Mouse (Mus musculus): ENCODE results near the gene Lpp.

Lpp gene

DNA sequence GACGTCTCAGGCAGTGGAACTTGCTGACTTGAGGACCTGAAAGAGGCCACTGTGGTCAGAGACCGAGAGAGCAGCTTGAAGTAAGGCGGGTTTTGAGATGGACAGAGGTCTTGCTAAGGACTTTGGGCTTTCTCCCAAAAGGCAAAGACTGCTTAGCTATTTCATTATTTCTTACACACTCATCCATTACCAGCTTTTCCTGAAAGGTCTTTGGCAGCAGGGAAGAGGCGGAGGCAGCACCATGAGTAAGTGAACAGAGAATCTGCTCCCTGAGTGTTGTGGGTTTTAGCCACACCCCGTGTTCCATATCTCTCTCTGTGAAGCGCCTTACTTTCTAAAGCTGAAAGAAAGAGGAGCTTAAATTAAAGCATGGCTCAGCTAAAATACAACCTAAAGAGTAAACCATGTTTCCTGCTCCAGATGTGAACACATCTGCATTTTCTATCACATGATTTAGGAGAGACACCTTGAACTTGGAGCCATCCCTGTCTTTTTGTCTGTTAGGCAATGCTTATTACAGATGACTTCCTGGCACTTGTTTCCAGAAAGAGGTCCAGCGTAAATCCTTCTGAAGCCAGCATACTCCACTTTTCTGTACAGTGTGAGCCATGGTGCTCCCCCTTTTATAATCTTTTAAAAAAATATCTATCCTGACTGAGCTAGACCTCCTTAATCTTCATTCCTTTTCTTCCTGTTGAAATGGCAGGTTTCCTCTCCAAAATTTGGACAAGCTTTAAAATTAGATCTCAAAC, 520.5 kb downstream of the Lpp start:
- in situ Hi-C loops (cut with MboI, MseI), result no loop called here

DNA sequence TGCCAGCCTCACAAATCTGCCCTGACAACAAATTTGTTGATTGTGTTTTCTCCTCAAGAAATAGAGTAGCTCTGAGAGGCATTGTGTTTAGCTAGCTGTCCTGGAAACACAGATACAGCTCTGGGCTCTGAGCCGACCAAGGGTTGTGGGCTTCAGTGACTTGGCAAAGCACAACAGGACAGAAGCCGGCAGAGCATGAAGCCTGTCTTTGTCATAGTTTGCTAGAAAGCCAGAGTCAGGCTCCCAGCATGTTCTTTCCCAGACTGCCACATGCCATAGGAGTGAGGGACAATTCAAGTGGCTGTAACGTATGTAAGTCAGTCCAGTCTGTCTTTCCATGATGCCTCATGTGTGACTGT, 521.1 kb downstream of the Lpp start:
- in situ Hi-C loops (cut with MboI, MseI), result no loop called here

- in situ Hi-C loops (cut with MboI, MseI), result no loop called here
Observed at GRCm38 (mm10) chr16:24915470-24915869, 522.2 kb downstream of the Lpp start.

DNA sequence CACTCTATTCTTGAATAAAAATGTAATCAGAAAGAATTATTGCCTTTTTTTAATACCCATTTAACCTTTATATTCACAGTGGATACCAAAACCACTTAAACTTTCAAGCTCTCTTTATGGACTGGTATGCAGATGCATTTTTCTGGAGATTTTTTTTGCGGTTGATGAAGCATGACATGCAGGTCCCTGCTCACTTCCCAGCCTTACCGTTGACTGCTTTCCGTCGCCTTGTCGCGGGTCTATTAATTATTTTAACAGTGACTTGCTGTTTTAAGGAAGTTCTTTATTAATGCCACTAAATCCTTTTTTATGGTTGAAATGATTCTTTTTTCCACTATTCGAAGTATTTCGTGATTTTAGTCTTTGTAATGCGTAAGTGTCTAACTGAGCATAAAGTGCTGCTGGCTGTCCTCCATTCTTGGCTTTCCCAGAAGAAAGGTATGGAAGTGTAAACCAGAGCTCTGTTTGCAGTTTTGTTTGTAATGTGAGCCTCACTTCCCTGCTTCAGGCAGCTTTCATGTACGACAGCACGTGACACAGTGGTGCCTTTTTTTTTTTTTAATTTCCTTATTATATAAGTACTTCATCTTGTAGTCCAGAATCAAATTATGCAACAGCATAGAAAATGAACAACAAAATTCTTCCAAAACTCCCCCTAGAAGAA, 526.2 kb downstream of the Lpp start:
- in situ Hi-C loops (cut with MboI, MseI), result no loop called here

DNA sequence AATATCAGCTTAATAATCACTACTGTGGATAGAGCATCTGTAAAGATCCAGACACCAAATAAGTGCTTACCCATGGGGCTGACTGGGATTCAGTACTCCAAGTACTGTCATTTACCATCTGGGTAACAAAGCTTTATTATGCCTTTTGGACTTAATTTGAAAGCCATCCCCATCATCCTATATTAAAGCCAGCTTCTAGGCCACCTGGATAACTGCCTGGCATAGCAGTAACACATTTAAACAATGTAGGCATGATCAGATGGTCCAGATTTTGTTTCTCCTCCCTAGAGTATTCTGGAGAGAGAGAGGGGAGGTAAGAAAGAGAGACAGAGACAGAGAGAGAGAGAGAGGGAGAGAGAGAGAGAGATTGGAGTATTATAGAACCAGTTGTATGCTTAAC, 536.8 kb downstream of the Lpp start:
- in situ Hi-C loops (cut with MboI, MseI), result no loop called here

DNA sequence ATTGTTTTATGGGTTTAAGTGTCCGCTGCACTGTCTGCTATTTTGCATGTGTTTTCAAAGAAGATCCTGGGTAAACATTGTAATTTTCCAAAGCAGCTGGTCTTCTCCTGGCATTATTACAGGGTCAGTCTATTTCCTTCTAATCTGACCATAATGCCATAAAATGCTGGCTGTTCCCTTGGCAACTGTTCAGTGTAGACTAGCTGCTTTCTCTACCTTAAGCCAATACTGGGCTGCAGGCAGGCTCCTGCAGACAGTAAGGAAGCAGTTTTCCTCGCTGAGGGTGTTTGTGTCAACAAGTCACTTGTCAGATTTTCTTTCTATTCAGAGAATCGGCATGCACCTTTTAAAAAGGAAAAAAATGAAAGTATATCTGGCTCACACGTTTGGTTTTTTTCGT, 537.3 kb downstream of the Lpp start:
- in situ Hi-C loops (cut with MboI, MseI), result no loop called here

DNA sequence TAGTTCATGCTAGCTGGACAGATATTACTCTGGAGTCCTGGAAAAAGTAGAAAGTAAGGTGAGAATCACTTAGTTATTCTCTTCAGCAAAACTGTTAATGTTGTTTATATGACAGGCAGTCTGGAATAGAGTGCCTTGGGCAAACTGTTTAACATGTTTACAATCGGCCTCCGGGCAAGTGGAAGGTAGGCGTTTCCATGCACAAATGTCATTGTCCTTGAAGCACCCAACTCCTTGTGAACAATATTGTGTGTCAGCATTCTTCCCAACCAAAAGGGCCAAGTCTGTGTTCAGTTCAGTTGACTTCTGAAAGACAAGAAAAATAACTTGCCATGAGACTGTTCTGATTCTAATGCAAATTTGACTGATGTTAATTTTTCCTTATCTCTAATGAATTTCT, 539.5 kb downstream of the Lpp start:
- in situ Hi-C loops (cut with MboI, MseI), result no loop called here

- in situ Hi-C loops (cut with MboI, MseI), result no loop called here
Observed at GRCm38 (mm10) chr16:24933691-24934090, 540.4 kb downstream of the Lpp start.

DNA sequence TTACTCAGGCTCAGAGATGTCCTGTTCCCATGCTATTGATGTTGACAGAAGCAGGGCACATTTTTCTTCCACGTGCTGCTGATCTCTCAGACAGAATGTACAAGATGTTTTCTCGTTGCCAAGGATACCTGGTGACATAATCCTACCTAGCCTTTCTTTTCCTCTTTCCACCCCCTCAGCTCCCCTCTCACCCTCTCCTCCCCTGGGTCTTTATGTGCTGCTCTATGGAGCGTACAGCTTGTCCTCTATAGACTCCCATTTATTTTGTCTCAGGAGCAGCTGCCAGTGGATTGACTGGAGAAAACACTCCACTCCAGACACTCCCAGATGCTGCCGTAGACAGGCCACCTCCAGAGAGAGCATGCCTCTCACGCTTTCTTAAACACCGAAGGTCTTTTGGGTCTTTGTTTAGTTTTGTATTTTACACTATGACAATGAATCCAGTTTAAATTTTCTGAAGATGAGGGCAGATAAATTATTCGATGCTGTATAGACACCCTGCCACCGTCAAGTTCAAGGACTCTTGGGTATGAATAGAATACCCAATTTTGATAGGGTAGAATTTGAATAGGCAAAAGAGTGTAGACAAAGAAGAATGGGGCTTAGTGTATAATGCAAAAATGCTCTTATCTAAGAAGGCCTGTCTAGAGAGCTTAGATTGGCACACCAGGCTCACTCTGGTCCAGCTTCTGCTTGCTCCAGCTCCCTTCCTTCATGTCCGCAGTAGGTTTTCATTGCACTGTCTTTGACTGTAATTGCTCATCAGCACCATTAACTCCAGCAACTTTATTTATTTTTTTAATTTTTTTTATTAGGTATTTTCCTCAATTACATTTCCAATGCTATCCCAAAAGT, 548.2 kb downstream of the Lpp start:
- in situ Hi-C loops (cut with MboI, MseI), result no loop called here

GRCm38 (mm10) chr16:24943486-24944261, 550.4 kb downstream of the Lpp start:
- in situ Hi-C loops (cut with MboI, MseI), result no loop called here

- in situ Hi-C loops (cut with MboI, MseI), result no loop called here
Observed at GRCm38 (mm10) chr16:24946356-24946755, 553.0 kb downstream of the Lpp start.

GRCm38 (mm10) chr16:24947485-24947884, 554.2 kb downstream of the Lpp start:
- in situ Hi-C loops (cut with MboI, MseI), result no loop called here

GRCm38 (mm10) chr16:24948091-24948690, 554.9 kb downstream of the Lpp start:
- in situ Hi-C loops (cut with MboI, MseI), result no loop called here

DNA sequence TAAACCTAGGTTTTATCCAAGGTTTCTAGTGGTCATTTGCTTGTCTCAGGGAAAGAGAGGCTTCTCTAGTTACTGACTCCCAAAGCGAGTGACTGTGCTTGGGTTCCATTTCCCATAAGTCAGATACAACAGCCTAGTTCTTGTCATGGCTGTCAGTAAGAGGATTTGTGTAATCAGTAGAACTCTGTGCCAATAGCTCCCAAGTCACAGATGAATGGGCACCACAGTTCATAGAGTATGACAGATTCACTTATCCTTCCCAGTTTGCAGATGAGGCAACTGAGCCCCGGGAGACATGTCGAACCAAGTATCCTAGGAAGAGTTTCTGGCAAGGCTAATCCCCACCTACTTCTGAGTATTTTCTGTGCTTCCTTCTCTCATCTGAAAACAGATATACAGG, 556.0 kb downstream of the Lpp start:
- in situ Hi-C loops (cut with MboI, MseI), result no loop called here

DNA sequence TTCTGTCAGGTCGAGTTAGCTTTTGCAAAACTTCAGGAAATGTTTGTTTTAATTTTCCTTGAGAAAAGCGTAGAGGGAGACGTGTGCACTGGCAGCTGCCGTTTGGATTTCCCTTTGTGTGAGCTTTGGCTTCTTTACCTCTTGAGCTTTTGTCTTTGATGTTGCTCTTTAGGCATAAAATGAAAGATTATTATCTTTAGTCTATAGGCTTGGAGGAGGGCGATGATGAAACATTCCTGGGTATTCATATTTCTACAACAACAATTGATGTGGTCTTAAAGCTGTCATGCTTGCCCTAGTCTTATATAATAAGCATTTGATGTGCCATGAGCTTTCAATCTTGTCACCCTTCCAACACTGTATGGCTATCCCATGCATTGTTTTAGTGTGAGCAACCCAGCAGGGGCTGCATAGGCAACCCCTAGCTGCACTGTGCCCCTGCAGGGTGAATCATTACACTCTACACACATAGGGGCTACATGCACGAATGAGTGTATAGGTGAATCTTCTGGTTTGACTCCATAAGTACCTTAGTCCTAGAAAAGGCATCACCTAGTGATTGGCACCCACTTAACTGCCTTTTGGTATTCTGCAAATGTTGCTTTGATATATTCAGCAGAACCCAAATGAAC, 556.9 kb downstream of the Lpp start:
- in situ Hi-C loops (cut with MboI, MseI), result no loop called here

GRCm38 (mm10) chr16:24951909-24952308, 558.6 kb downstream of the Lpp start:
- in situ Hi-C loops (cut with MboI, MseI), result no loop called here

DNA sequence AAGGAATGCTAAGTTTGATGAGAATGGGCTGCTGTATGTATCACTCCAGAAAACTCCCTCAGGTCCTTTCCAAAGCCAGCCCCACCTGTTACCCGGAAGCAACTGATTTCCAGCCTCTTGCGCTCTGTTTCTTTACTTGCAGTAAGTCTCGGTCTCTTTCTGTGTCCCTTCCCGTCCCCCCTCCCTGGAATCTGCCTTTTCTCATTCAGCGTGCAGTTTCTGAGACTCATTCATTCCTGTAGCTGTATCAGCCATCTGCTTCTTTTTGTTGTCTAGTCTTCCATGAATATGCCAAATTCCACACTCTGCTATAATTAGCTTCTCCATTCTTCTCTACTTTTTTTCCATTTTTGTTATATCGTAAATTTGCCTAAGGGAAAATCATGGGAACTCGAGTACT, 561.7 kb downstream of the Lpp start:
- in situ Hi-C loops (cut with MboI, MseI), result no loop called here

DNA sequence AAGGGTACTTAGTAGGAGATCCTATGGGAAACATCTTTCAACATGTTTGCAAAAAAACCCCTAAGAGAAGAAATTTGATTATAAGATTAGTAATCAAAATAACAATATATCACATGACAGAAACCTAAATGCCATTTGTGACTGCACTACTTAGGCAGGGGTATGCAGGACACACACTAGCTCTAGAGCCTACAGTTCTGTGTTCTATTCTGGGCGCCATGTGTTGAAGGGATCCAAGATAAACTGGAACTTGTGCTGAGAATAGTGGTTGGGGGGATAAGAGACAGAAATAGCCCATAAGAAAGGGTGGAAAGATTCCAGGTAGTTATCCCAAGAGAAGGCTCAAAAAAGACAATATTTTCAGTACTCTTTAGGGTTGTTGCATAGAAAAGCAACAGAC, 565.4 kb downstream of the Lpp start:
- in situ Hi-C loops (cut with MboI, MseI), result no loop called here

- in situ Hi-C loops (cut with MboI, MseI), result no loop called here
Observed at GRCm38 (mm10) chr16:24960901-24961806, 567.8 kb downstream of the Lpp start.

DNA sequence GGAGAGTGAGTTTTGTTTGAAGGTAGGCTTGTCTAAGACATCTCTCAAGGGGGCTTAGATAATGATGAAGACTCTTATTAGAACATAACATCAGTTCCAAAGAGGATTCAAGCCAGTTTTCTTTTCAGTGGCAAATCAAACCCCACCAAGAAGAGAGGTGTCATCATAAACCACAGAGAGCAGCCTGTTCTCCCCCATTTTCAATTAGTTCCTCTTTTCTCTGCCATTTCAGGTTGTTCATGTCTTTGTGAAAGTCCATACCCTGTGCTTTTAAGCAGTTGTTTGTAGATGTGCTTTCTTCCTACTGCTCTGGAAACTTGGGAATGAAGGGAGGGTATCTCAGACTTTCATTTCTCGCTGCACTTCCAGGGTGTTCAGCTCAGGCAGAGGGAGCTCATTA, 571.0 kb downstream of the Lpp start:
- in situ Hi-C loops (cut with MboI, MseI), result no loop called here

Data from regulatory T cell (primary cell).